Mouse (Mus musculus): Measurements from ENCODE around the gene Cldn24.

- TF ChIP-seq CTCF (IDR thresholded peaks at IDR 0.05; ENCODE audit: extremely low read depth, insufficient read depth, insufficient read length, insufficient replicate concordance) (no peak), POLR2A (IDR thresholded peaks at IDR 0.05; ENCODE audit: low read depth, low read length) (no peak)
Observed at GRCm38 (mm10) chr8:47849842-47850241, 27.9 kb downstream of the Cldn24 start.

Measured in spleen, adult 2 months (tissue).